14 mouse cellular contexts compared by ENCODE assay signal in genomic region chr10:118419000-118419425, GRCm38 (mm10). TPM values are rescaled to one million over a fixed set of nuclear protein-coding genes. Genes with fewer than 3 reads are reported as not detected.
A peak's percentile ranks its signal among the peaks of the same experiment; 100 is the strongest.
DNase-seq lines count a peak whose midpoint lies in the region; ATAC-seq and TF ChIP-seq lines count a peak whose summit lies in the region.
"Had no signal": no experiment of that assay in that cellular context is flagged by ENCODE, and none has a peak within 500 bp of the region (broad histone marks: within the 10 kb centered on the region; RNA-seq: fewer than 3 reads in every experiment).

No protein-coding gene starts in this region.

- H3K9ac ChIP-seq in stomach, postnatal 0 days (ENCODE audit: low read length) = no peak overlapping the region
- no peak overlapping the region for H3K9ac ChIP-seq in midbrain, embryonic 14.5 days (replicated peaks; ENCODE audit: low read length)
- H3K9ac ChIP-seq in heart, embryonic 12.5 days = no peak overlapping the region
- H3K9ac ChIP-seq: heart, embryonic 13.5 days had no signal

- DNase-seq in ZHBTc4 (ENCODE audit: low read depth, low spot score) = peak; percentile 51
- peak; percentile 8 to 33 for DNase-seq in lung, postnatal 4 days
- peak; percentile 21 for DNase-seq in stomach, postnatal 0 days (ENCODE audit: low spot score)
- no peak for DNase-seq in midbrain, embryonic 14.5 days
- DNase-seq in kidney, postnatal 25 days = no peak
- DNase-seq: adrenal gland, postnatal 25 days; cerebellum, adult 18-20 months had no signal

- no peak for TF ChIP-seq EP300 in stomach, postnatal 0 days (optimal IDR thresholded peaks at IDR 0.05)

- 56% methylated on average over 7 of the region's 7 CpGs for WGBS in stomach, postnatal 0 days
- 88% methylated on average over 7 of the region's 7 CpGs for WGBS in midbrain, embryonic 14.5 days
- 52% methylated on average over 7 of the region's 7 CpGs for WGBS in heart, embryonic 12.5 days

- H3K9me3 ChIP-seq in stomach, postnatal 0 days (ENCODE audit: control insufficient read depth, low read length) = no peaks in the 10 kb centered on the region
- H3K9me3 ChIP-seq in midbrain, embryonic 14.5 days (ENCODE audit: control insufficient read depth, low read length) = no peaks in the 10 kb centered on the region
- H3K9me3 ChIP-seq in heart, embryonic 12.5 days (replicated peaks) = no peaks in the 10 kb centered on the region
- H3K9me3 ChIP-seq: heart, embryonic 13.5 days had no signal

- H3K4me1 ChIP-seq in stomach, postnatal 0 days (replicated peaks; ENCODE audit: control insufficient read depth, insufficient read depth) = no peaks in the 10 kb centered on the region
- no peaks in the 10 kb centered on the region for H3K4me1 ChIP-seq in midbrain, embryonic 14.5 days (ENCODE audit: control insufficient read depth, insufficient read depth, low read length)
- no peaks in the 10 kb centered on the region for H3K4me1 ChIP-seq in heart, embryonic 12.5 days (replicated peaks)
- H3K4me1 ChIP-seq: heart, embryonic 13.5 days had no signal

- peak; percentile 93 for ATAC-seq in CD4-positive, CD25-positive, alpha-beta regulatory T cell, adult 4 months
- ATAC-seq in stomach, postnatal 0 days (ENCODE audit: low FRiP score, low TSS enrichment) = peak; percentile 63
- ATAC-seq in midbrain, embryonic 14.5 days (ENCODE audit: low FRiP score, low TSS enrichment) = no peak
- ATAC-seq in heart, embryonic 12.5 days (ENCODE audit: insufficient number of reproducible peaks, low FRiP score) = no peak
- ATAC-seq: midbrain, embryonic 16.5 days had no signal

- no peak overlapping the region for H3K27ac ChIP-seq in stomach, postnatal 0 days (replicated peaks)
- no peak overlapping the region for H3K27ac ChIP-seq in midbrain, embryonic 14.5 days (replicated peaks; ENCODE audit: low read depth, low read length)
- H3K27ac ChIP-seq in heart, embryonic 12.5 days (ENCODE audit: poor library complexity, severe bottlenecking) = no peak overlapping the region
- H3K27ac ChIP-seq: heart, embryonic 13.5 days had no signal

- H3K27me3 ChIP-seq in stomach, postnatal 0 days (ENCODE audit: control insufficient read depth, insufficient read depth, low read length) = no peaks in the 10 kb centered on the region
- H3K27me3 ChIP-seq in midbrain, embryonic 14.5 days (ENCODE audit: control insufficient read depth, insufficient read depth, low read length) = no peaks in the 10 kb centered on the region
- no peaks in the 10 kb centered on the region for H3K27me3 ChIP-seq in heart, embryonic 12.5 days (replicated peaks)
- H3K27me3 ChIP-seq: heart, embryonic 13.5 days had no signal

- H3K4me3 ChIP-seq in stomach, postnatal 0 days (ENCODE audit: low read depth, low read length) = no peak overlapping the region
- no peak overlapping the region for H3K4me3 ChIP-seq in midbrain, embryonic 14.5 days (replicated peaks; ENCODE audit: low read depth, low read length)
- no peak overlapping the region for H3K4me3 ChIP-seq in heart, embryonic 12.5 days
- H3K4me3 ChIP-seq: heart, embryonic 13.5 days had no signal

- no peak overlapping the region for H3K4me2 ChIP-seq in stomach, postnatal 0 days (replicated peaks; ENCODE audit: low read depth)
- no peak overlapping the region for H3K4me2 ChIP-seq in midbrain, embryonic 14.5 days (ENCODE audit: low read length)
- no peak overlapping the region for H3K4me2 ChIP-seq in heart, embryonic 12.5 days
- H3K4me2 ChIP-seq: heart, embryonic 13.5 days had no signal

- no peak for TF ChIP-seq CTCF in stomach, postnatal 0 days (IDR thresholded peaks at IDR 0.05; ENCODE audit: low read depth)

- no peaks in the 10 kb centered on the region for H3K36me3 ChIP-seq in stomach, postnatal 0 days (ENCODE audit: control insufficient read depth, insufficient read depth, low read length)
- H3K36me3 ChIP-seq in midbrain, embryonic 14.5 days (ENCODE audit: control insufficient read depth, insufficient read depth, low read length) = no peaks in the 10 kb centered on the region
- no peaks in the 10 kb centered on the region for H3K36me3 ChIP-seq in heart, embryonic 12.5 days
- H3K36me3 ChIP-seq: heart, embryonic 13.5 days had no signal

RNA-seq across cellular contexts. Expression of gene Ifng, which starts 21.8 kb away (rescaled TPM):
- 10 to 100 TPM in 1 of 2 experiments, 1 to 10 TPM in 1; 5.5 to 10.6 TPM for polyA plus RNA-seq in CD4-positive, CD25-positive, alpha-beta regulatory T cell, adult 4 months (2017; shearing (Covaris generic))
- polyA plus RNA-seq in stomach, postnatal 0 days (2015; fragmentation: Nextera tagmentation; extraction: Ambion mirVana) = not detected in 2 replicates
- polyA plus RNA-seq in midbrain, embryonic 14.5 days (2014; fragmentation: Nextera tagmentation; extraction: Ambion mirVana) = not detected in 2 replicates
- not detected in 2 replicates for polyA plus RNA-seq in heart, embryonic 12.5 days (2016; fragmentation: Nextera tagmentation; extraction: Ambion mirVana)
- polyA plus RNA-seq: heart, embryonic 13.5 days; intestine, embryonic 14.5 days; limb, embryonic 14.5 days; midbrain, embryonic 16.5 days; stomach, embryonic 14.5 days had no signal

Comparison
In these comparisons a context has a peak if more than half of its experiments do, and no peak if none do; other contexts are left out.
1. ATAC-seq: peak in CD4-positive, CD25-positive, alpha-beta regulatory T cell, adult 4 months (single experiment) and stomach, postnatal 0 days (single experiment); none in midbrain, embryonic 14.5 days (single experiment) and heart, embryonic 12.5 days (single experiment).
2. DNase-seq: peak in ZHBTc4 (single experiment), lung, postnatal 4 days (2 of 2) and stomach, postnatal 0 days (single experiment); none in midbrain, embryonic 14.5 days (single experiment) and kidney, postnatal 25 days (0 of 2).